ENCODE assay signal across 9 mouse cellular contexts in the genomic region with DNA sequence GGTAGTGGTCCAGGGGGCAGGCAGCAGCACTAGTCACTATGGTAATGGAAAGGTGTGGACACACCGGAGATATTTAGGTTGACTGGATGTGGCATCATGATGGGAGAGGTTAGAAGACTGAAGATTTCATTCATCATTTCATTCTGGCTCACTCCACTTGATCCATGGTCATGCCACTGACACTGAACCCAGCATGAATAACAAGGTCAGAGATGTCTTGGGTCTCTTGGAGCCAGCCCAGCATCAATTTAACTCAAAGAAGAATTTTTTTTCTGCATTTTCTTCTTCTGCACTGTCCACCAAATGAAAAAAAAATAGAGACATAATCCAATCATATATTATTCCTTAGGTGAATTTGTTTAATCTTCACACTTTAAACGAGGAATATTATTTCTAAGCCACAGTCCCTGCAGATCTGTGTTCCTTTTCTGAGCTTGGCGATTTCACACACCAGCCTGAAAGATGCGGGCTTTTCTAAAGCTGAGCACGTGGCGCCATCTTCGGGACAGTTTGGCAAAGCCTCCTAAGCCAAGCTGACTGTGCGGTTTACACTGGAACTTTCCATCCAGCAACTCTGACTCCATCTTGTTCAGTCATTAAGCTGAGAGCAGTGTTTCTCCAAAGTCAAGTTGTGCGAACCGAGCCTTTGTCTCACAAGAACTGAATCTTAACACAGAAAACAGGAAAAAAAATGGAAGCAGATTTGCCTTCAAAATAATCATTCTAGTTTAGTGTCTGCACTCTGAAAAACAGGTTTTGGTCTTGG. TPM values are rescaled to one million over a fixed set of nuclear protein-coding genes. Genes with fewer than 3 reads are reported as not detected.
A peak's percentile ranks its signal among the peaks of the same experiment; 100 is the strongest.
DNase-seq lines count a peak whose midpoint lies in the region; ATAC-seq and TF ChIP-seq lines count a peak whose summit lies in the region.
"Had no signal": no experiment of that assay in that cellular context is flagged by ENCODE, and none has a peak within 500 bp of the region (broad histone marks: within the 10 kb centered on the region; RNA-seq: fewer than 3 reads in every experiment).

No protein-coding gene starts in this region.

- no peak overlapping the region for H3K27ac ChIP-seq in ES-Bruce4 (ENCODE audit: insufficient read depth, low read length)
- H3K27ac ChIP-seq in bone marrow, adult 2 months (ENCODE audit: control insufficient read depth, insufficient read depth, low read depth, low read length, poor library complexity) = no peak overlapping the region
- no peak overlapping the region for H3K27ac ChIP-seq in lung, embryonic 14.5 days (ENCODE audit: low read depth)
- no peak overlapping the region for H3K27ac ChIP-seq in olfactory bulb, adult 2 months (ENCODE audit: insufficient read depth, low read depth, low read length)

- peak; percentile 66; the same call in 1 of the 2 replicates for ATAC-seq in lung, embryonic 14.5 days (ENCODE audit: insufficient read depth)

- no peaks in the 10 kb centered on the region for H3K4me1 ChIP-seq in ES-Bruce4 (ENCODE audit: control insufficient read depth, insufficient read depth, low read length)
- no peaks in the 10 kb centered on the region for H3K4me1 ChIP-seq in bone marrow, adult 2 months (ENCODE audit: control insufficient read depth, insufficient read depth, low read length)
- H3K4me1 ChIP-seq in lung, embryonic 14.5 days (ENCODE audit: insufficient read depth) = no peaks in the 10 kb centered on the region
- H3K4me1 ChIP-seq in olfactory bulb, adult 2 months (ENCODE audit: control insufficient read depth, insufficient read depth, low read length) = no peaks in the 10 kb centered on the region

- intact Hi-C loops in heart, postnatal 25 days (cut with DNase I) = loop anchor here (2.0 to 10.0 kb wide), 4 partner anchors 132 to 1452 kb away; no protein-coding TSS in a partner anchor

- no peaks in the 10 kb centered on the region for H3K9me3 ChIP-seq in ES-Bruce4 (replicated peaks; ENCODE audit: control insufficient read depth, insufficient read depth, low read length, poor library complexity, severe bottlenecking)
- H3K9me3 ChIP-seq in lung, embryonic 14.5 days (ENCODE audit: low read depth, low read length) = no peaks in the 10 kb centered on the region

- TF ChIP-seq EP300 in ES-Bruce4 (IDR thresholded peaks at IDR 0.05; ENCODE audit: insufficient read depth, low read depth, low read length) = no peak

- no peak overlapping the region for H3K4me3 ChIP-seq in ES-Bruce4 (ENCODE audit: low read depth, low read length)
- H3K4me3 ChIP-seq in bone marrow, adult 2 months (replicated peaks; ENCODE audit: control insufficient read depth, low read depth, low read length) = no peak overlapping the region
- H3K4me3 ChIP-seq in lung, embryonic 14.5 days (ENCODE audit: low read depth, low read length) = no peak overlapping the region
- H3K4me3 ChIP-seq in olfactory bulb, adult 2 months (ENCODE audit: insufficient read depth, low read depth, low read length) = no peak overlapping the region

- no peak overlapping the region for H3K4me2 ChIP-seq in lung, embryonic 14.5 days

- H3K36me3 ChIP-seq in ES-Bruce4 (ENCODE audit: control insufficient read depth, insufficient read depth, low read length, poor library complexity, severe bottlenecking) = no peaks in the 10 kb centered on the region
- H3K36me3 ChIP-seq in lung, embryonic 14.5 days (ENCODE audit: insufficient read depth) = no peaks in the 10 kb centered on the region

- TF ChIP-seq CTCF in ES-Bruce4 (IDR thresholded peaks at IDR 0.05; ENCODE audit: low read depth, low read length) = peak; percentile 87
- TF ChIP-seq CTCF in bone marrow, adult 2 months (IDR thresholded peaks at IDR 0.05; ENCODE audit: control insufficient read depth, insufficient read depth, low read length) = peak; percentile 62
- TF ChIP-seq CTCF in lung, embryonic 14.5 days (IDR thresholded peaks at IDR 0.05; ENCODE audit: low read depth) = peak; percentile 82
- TF ChIP-seq CTCF in olfactory bulb, adult 2 months (IDR thresholded peaks at IDR 0.05; ENCODE audit: insufficient read depth, low read depth, low read length) = peak; percentile 75

- H3K9ac ChIP-seq in ES-Bruce4 (ENCODE audit: low read depth, poor library complexity, severe bottlenecking) = no peak overlapping the region
- no peak overlapping the region for H3K9ac ChIP-seq in lung, embryonic 14.5 days

- peak; percentile 66 for DNase-seq in fibroblast of lung, adult 2 months (ENCODE audit: low read depth)
- DNase-seq in heart, postnatal 25 days (ENCODE audit: low spot score) = peak; percentile 8
- peak; percentile 76 for DNase-seq in layer of hippocampus, adult 11-12 months (ENCODE audit: low spot score)
- DNase-seq in lung, embryonic 14.5 days = peak; percentile 94
- peak; percentile 74 for DNase-seq in thymus, postnatal 4 days

- no peak for TF ChIP-seq POLR2A in ES-Bruce4 (IDR thresholded peaks at IDR 0.05; ENCODE audit: insufficient read depth, low read length)
- TF ChIP-seq POLR2A in bone marrow, adult 2 months (IDR thresholded peaks at IDR 0.05; ENCODE audit: borderline replicate concordance, control insufficient read depth, low read depth, low read length) = no peak
- no peak for TF ChIP-seq POLR2A in olfactory bulb, adult 2 months (IDR thresholded peaks at IDR 0.05; ENCODE audit: insufficient read depth, low read depth, low read length)

- H3K27me3 ChIP-seq in ES-Bruce4 (ENCODE audit: control insufficient read depth, insufficient read depth, low read length, poor library complexity, severe bottlenecking) = no peaks in the 10 kb centered on the region
- no peaks in the 10 kb centered on the region for H3K27me3 ChIP-seq in lung, embryonic 14.5 days (ENCODE audit: insufficient read depth, low read length)

- WGBS in bone marrow, adult 2 months = 15% methylated on average over 10 of the region's 10 CpGs
- WGBS in lung, embryonic 14.5 days = 26% methylated on average over 10 of the region's 10 CpGs
- 18% methylated on average over 10 of the region's 10 CpGs for WGBS in olfactory bulb, adult 2 months

RNA-seq across cellular contexts. Expression of gene Cerkl, which starts 42.6 kb away (rescaled TPM):
- 1.5 and 1.8 TPM in 2 replicates for polyA plus RNA-seq in ES-Bruce4 (2011; ENCODE audit: insufficient read depth, insufficient read length, low read depth, missing spikeins)
- 7.3 and 22.0 TPM in 2 replicates for polyA plus RNA-seq in bone marrow, adult 2 months (2011; ENCODE audit: insufficient read depth, insufficient read length, low replicate concordance, missing spikeins)
- 1 to 10 TPM in 1 of 2 experiments, under 1 TPM in 1; 0.70 to 1.5 TPM for total RNA-seq in heart, postnatal 25 days (2021)
- 0.12 and 0.81 TPM in 2 replicates for polyA plus RNA-seq in lung, embryonic 14.5 days (2014; fragmentation: Nextera tagmentation; extraction: Ambion mirVana)
- not detected in 2 replicates for polyA plus RNA-seq in olfactory bulb, adult 2 months (2012; ENCODE audit: insufficient read depth, insufficient read length, low replicate concordance, missing spikeins)

RNA-seq across cellular contexts. Expression of gene Neurod1, which starts 42.6 kb away (rescaled TPM):
- 3.1 and 3.4 TPM in 2 replicates for polyA plus RNA-seq in ES-Bruce4 (2011; ENCODE audit: insufficient read depth, insufficient read length, low read depth, missing spikeins)
- 0.55 TPM in 1 of 2 replicates, not detected in the other for polyA plus RNA-seq in bone marrow, adult 2 months (2011; ENCODE audit: insufficient read depth, insufficient read length, low replicate concordance, missing spikeins)
- total RNA-seq in heart, postnatal 25 days (2021) = not detected
- not detected in 2 replicates for polyA plus RNA-seq in lung, embryonic 14.5 days (2014; fragmentation: Nextera tagmentation; extraction: Ambion mirVana)
- polyA plus RNA-seq in olfactory bulb, adult 2 months (2012; ENCODE audit: insufficient read depth, insufficient read length, low replicate concordance, missing spikeins) = not detected in 2 replicates
- polyA plus RNA-seq: heart, embryonic 14.5 days had no signal

Comparison
In these comparisons a context has a peak if more than half of its experiments do, and no peak if none do; other contexts are left out.
1. DNase-seq: peak in every context shown above with its lines; median percentile 94 in lung, embryonic 14.5 days; 76 in layer of hippocampus, adult 11-12 months; 74 in thymus, postnatal 4 days; 66 in fibroblast of lung, adult 2 months; 8 in heart, postnatal 25 days.